Mouse (Mus musculus) NIH3T3 (cell line): Measurements from ENCODE around the gene Vmn1r4.

Experiments used
- DNase-seq: peaks from one replicate; pipeline ENCODE4 v3.0.0-alpha.2; 2012; ENCODE audit warnings: low read depth

Vmn1r4 gene

GRCm38 (mm10) chr6:56923726-56924707, at the start of gene Vmn1r4, which contains the start of gene Nt5c3:
Gene Vmn1r4, plus strand, starts transcription at chr6:56924015.
Gene Nt5c3, minus strand, starts transcription at chr6:56923932.
- DNase-seq: peak; percentile 99

GRCm38 (mm10) chr6:56876870-56877269, 46.9 kb upstream of the Vmn1r4 start:
- DNase-seq: no peak

GRCm38 (mm10) chr6:56877985-56878384, 45.8 kb upstream of the Vmn1r4 start:
- no peak for DNase-seq

- no peak for DNase-seq
These were observed 44.4 kb upstream of the Vmn1r4 start for GRCm38 (mm10) chr6:56879352-56879955.

GRCm38 (mm10) chr6:56888561-56888960, 35.3 kb upstream of the Vmn1r4 start:
- DNase-seq: no peak

GRCm38 (mm10) chr6:56890762-56891161, 33.1 kb upstream of the Vmn1r4 start:
- no peak for DNase-seq

- no peak for DNase-seq
These were observed 24.2 kb upstream of the Vmn1r4 start for GRCm38 (mm10) chr6:56899601-56900000.

- no peak for DNase-seq
These were observed 22.5 kb upstream of the Vmn1r4 start for GRCm38 (mm10) chr6:56901336-56901735.

GRCm38 (mm10) chr6:56901824-56902386, 21.9 kb upstream of the Vmn1r4 start:
- DNase-seq: peak; percentile 20

- DNase-seq: no peak
These were observed 21.0 kb upstream of the Vmn1r4 start for GRCm38 (mm10) chr6:56902606-56903520.

- no peak for DNase-seq
These were observed 20.0 kb upstream of the Vmn1r4 start for GRCm38 (mm10) chr6:56903831-56904230.

GRCm38 (mm10) chr6:56904330-56904729, 19.5 kb upstream of the Vmn1r4 start:
- no peak for DNase-seq

- DNase-seq: no peak
These were observed 18.8 kb upstream of the Vmn1r4 start for GRCm38 (mm10) chr6:56904982-56905381.

- no peak for DNase-seq
These were observed 18.3 kb upstream of the Vmn1r4 start for GRCm38 (mm10) chr6:56905486-56905885.

GRCm38 (mm10) chr6:56906121-56906846, 17.5 kb upstream of the Vmn1r4 start:
- DNase-seq: no peak

- no peak for DNase-seq
These were observed 15.8 kb upstream of the Vmn1r4 start for GRCm38 (mm10) chr6:56907973-56908372.

GRCm38 (mm10) chr6:56908397-56908796, 15.4 kb upstream of the Vmn1r4 start:
- DNase-seq: no peak

GRCm38 (mm10) chr6:56908912-56909311, 14.9 kb upstream of the Vmn1r4 start:
- DNase-seq: peak; percentile 88

GRCm38 (mm10) chr6:56910910-56911309, 12.9 kb upstream of the Vmn1r4 start:
- DNase-seq: no peak

- no peak for DNase-seq
These were observed 10.5 kb upstream of the Vmn1r4 start for GRCm38 (mm10) chr6:56913092-56913858.
